Mouse (Mus musculus): ENCODE measurements around the gene Copz1.
"Not testable (repeated sequence)": the region's sequence is repeated elsewhere in the genome, so short reads cannot be mapped to it uniquely, and the experiment has no call there.

Gene Copz1

GRCm38 (mm10) chr15:103252660-103253059, 19.9 kb upstream of the Copz1 start:
- DNase-seq (ENCODE audit: low spot score): no peak

GRCm38 (mm10) chr15:103253352-103253751, 19.2 kb upstream of the Copz1 start:
- DNase-seq (ENCODE audit: low spot score): no peak

- DNase-seq (ENCODE audit: low spot score): no peak
These were observed 17.3 kb upstream of the Copz1 start for GRCm38 (mm10) chr15:103255169-103255568.

GRCm38 (mm10) chr15:103256210-103256986, 16.1 kb upstream of the Copz1 start:
- DNase-seq (ENCODE audit: low spot score): no peak

- no peak for DNase-seq (ENCODE audit: low spot score)
These were observed 14.5 kb upstream of the Copz1 start, which contains the start of gene Nfe2 for GRCm38 (mm10) chr15:103257790-103258728. Nfe2 (minus strand) TSS chr15:103258403.

GRCm38 (mm10) chr15:103259162-103259561, 13.4 kb upstream of the Copz1 start:
- DNase-seq (ENCODE audit: low spot score): no peak

- no peak for DNase-seq (ENCODE audit: low spot score)
These were observed 12.5 kb upstream of the Copz1 start for GRCm38 (mm10) chr15:103259989-103260388.

- no peak for DNase-seq (ENCODE audit: low spot score)
These were observed 7.7 kb upstream of the Copz1 start for GRCm38 (mm10) chr15:103264794-103265193.

GRCm38 (mm10) chr15:103268903-103269302, 3.6 kb upstream of the Copz1 start:
- DNase-seq (ENCODE audit: low spot score): no peak

GRCm38 (mm10) chr15:103275943-103276342, 3.4 kb downstream of the Copz1 start:
- DNase-seq (ENCODE audit: low spot score): not testable (repeated sequence)

- no peak for DNase-seq (ENCODE audit: low spot score)
These were observed 5.4 kb downstream of the Copz1 start for GRCm38 (mm10) chr15:103277949-103278348.

GRCm38 (mm10) chr15:103279750-103280149, 7.2 kb downstream of the Copz1 start:
- no peak for DNase-seq (ENCODE audit: low spot score)

- DNase-seq (ENCODE audit: low spot score): no peak
These were observed 8.4 kb downstream of the Copz1 start for GRCm38 (mm10) chr15:103280817-103281464.

GRCm38 (mm10) chr15:103281465-103282205, 9.1 kb downstream of the Copz1 start:
- DNase-seq (ENCODE audit: low spot score): no peak

- DNase-seq (ENCODE audit: low spot score): no peak
These were observed 11.6 kb downstream of the Copz1 start for GRCm38 (mm10) chr15:103284066-103284465.

- no peak for DNase-seq (ENCODE audit: low spot score)
These were observed 12.1 kb downstream of the Copz1 start for GRCm38 (mm10) chr15:103284647-103285046.

- no peak for DNase-seq (ENCODE audit: low spot score)
These were observed 13.4 kb downstream of the Copz1 start for GRCm38 (mm10) chr15:103285778-103286417.

GRCm38 (mm10) chr15:103289600-103289999, 17.1 kb downstream of the Copz1 start:
- no peak for DNase-seq (ENCODE audit: low spot score)

GRCm38 (mm10) chr15:103290417-103290816, 17.9 kb downstream of the Copz1 start:
- no peak for DNase-seq (ENCODE audit: low spot score)

GRCm38 (mm10) chr15:103290843-103291242, 18.3 kb downstream of the Copz1 start:
- no peak for DNase-seq (ENCODE audit: low spot score)

Data from layer of hippocampus, adult 9-10 months (tissue).